Mouse (Mus musculus) cerebellum, postnatal 36 days (tissue): ENCODE results near the gene Entpd7.

Experiments
- DNase-seq, 2 experiments: peaks; one replicate each; pipeline ENCODE4 v3.0.0; 2021 to 2022; ENCODE audit warnings: mixed read lengths in 2 of 2

Gene Entpd7

DNA sequence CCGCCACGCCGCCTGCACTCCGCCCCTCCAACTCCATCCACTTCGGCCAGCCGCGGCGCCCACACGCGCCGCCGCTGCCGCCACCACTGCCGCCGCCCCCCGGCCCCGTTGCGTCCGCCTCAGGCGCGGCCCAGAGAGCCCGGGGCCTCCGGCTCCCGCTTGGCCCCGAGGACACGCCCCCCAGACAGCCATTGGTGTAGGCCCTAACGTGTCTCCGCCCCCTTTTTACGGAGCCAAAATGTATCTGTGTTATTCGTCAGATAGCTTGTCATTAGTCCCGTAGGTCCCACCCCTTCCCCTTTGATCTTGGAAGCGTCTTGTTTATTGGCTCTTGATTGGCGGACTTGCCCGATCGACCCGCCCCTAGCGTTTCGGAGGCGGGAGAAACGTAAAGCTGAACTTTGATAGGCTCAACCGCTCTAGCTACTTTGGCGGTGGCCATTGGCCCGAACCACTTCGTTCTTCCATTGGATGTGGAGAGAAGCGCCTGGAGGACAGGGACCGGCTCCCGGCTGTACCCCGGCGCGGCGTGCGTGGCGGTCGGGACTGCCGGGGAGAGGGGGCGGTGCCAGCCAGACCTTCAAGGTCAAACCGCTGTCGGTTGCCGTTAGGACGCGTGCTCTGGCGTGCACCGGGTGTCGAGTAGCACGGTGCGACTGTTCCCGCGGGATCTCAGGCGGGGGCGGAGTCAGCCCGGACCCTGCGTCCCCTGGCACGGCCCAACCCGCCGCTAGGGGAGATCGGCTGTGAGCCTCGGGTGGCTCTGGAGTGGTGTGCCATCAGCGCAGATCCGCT, 14.5 kb upstream of the Entpd7 start, which contains the start of gene Slc25a28:
Slc25a28 (minus strand) TSS at position 152 of the 795 bp plus-strand sequence.
- peak; percentile 97 to 99 for DNase-seq

DNA sequence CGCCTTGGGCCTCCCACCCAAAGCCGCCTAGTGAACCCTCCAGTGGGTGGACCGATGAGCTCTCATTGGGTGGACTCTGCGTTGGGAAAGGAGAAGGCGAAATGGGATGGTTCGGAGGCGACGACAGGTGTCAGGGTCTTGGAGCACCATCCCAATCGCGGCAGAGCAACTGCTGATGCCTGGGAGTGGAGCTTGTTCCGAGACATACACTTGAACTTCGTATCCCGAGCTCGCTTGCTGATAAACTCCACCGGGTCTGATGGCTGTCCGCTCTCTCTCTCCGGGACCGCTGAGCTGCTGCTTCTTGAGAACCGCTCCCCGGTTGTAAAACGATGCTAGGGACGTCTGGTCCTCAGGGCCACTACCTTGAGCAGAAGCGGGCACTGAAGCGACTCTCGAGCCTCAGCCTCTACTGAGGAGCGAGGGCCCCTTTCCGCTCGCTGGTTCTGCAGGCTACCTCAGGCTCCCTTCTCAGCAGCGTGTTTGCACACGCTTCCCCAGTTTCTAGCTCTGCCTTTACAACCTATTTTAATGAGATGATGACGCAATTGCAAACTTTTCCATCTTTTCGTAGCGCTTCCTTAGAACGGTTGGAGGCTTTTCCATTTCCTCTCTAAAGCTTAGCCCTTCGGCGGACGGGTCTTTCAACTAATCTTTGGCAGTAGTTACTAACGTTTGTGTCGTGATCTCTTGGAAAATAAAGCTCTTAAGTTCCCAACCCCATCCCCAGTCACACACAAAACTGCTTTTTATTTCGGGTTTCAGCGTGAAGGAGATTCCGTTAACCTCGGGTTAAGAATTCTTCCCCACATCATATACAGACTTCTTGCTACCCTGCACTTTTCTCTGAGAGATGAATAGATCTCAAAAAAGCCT, 13.7 kb upstream of the Entpd7 start:
- no peak for DNase-seq

DNA sequence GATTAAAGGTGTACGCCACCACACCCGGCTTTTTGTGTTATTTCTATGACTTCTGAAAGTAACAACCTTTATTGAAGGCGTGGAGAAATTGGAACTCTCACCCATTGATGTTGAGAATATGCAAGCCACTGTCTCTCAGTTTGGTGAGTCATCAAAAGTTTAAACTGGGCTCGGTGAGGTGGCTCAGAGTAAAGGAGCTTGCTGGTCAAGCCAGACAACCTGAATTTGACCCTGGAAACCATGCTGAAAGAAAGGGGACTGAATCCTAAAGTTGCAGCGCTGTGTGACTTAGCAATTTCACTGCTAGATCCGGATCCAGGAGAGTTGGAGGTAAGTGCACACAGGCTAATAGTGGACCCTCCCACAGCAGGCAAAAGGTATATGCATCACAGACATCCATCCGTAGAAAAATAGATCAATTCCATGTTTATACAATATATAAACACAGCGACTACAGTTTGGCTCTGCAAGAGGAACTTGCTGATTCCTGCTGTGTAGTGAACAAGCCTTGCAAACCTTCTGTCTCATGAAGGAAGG, 10.9 kb upstream of the Entpd7 start:
- DNase-seq, result no peak

DNA sequence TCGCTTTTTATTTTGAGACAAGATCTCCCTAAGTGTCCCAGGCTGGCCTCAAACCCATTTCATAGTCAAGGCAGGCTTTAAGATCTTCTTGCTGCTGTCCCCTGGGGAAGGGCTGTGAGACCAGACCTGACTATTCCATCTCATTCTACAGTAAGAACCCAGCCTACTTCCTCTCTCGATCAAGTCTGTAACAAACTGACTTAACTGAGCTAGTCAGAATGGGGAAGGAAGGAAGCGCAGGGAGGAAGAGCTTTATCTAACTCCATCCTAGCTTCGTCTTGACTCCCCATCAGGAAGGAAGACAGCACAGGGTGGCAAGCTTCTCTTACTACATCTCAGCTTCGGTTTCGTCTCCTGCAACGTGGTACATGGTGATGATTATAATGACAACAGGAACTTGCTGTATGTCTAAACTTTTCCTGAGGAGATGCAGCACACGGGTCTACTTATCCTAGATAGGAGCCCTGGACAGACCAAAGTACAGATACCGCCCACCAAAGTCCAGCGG, 9.9 kb upstream of the Entpd7 start:
- no peak for DNase-seq

DNA sequence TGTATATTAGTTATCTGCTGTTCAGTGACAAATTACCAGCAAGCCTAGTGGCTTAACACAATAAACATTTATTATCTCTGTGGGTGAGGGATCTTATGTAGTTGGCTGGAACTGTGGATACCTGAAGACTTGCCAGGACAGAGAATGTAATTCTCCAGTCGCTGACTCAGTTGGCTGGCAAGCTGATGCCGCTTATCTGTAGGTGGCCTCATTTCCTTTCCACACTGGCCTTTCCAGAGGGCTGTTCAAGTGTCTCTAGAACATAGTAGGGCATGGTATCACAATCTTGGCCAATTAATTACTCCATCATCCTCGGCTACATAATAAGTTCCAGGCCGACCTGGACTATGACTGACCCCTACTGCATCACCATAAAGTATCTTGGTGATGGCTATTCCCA, 7.9 kb upstream of the Entpd7 start:
- no peak for DNase-seq

DNA sequence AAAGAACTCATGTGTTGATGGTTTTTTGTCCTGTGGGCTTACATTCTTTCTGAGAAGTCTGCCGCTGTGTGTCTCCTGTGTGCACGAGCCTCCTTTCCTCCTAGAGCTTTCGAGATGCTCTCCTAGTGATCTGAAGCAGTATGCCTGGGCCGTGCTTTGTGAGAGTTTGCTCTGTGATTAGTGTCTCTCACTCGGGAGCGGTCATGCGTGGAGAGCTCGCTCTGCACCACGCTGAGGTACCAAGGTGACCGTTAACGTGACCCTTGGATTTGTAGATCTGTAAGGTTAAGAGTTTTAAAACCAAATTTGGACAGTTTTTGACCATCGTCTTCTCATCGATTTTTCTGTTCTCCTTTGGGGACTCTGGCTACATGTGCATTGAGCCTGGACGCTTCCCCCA, 3.3 kb downstream of the Entpd7 start:
- no peak for DNase-seq

DNA sequence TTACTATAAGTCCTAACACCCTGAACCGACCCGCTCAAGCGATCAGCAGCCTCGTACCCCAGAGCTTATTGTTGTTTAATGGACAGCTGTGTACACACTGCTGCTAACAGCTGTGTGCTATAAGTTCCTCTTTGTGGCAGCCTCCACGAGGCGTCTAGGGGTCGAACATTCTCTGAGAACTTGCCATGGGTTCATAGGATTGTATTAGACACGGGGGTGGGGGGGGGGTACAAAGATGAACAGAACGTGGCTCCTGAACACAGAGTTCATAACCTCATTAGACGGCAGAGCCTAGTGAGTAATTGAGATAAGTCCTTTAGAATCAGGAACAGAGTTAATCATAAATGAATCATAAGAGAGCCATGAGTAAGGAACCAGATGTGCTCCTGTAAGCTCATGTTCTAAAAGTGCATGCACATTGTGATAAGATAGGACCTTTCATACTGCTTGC, 6.1 kb downstream of the Entpd7 start:
- no peak for DNase-seq

DNA sequence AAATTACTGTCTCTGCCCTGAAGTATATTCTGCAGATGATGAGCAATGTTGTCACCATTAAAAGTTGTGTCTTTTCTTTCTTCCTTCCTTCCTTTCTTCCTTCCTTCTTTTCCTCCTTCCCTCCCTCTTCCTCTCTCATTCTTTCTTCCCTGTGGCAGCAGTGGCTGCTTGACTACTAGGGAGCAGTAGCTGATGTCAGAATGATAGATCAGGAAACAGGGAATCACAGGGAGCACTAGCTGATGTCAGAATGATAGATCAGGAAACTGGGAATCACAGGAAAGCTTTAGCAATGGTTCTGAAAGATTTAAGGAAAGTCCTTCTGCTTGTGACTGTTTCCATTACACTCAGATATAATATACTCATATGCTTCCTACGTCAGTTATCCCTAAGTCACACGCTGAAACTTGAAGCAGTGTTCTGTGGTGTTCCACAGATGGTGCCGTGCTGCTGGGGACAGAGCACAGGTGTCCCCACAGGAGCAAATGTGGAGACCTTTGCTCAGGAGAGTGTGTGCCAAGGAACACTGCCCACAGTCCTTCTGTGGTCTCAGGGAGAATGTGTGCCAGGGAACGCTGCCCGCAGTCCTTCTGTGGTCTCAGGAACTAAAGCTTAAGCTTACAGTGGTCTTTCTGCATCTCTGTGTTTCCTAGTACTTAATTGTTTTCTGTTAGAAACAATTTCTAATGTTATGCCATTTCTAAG, 8.3 kb downstream of the Entpd7 start:
- peak in 1 of 2 experiments; percentile 25 for DNase-seq

DNA sequence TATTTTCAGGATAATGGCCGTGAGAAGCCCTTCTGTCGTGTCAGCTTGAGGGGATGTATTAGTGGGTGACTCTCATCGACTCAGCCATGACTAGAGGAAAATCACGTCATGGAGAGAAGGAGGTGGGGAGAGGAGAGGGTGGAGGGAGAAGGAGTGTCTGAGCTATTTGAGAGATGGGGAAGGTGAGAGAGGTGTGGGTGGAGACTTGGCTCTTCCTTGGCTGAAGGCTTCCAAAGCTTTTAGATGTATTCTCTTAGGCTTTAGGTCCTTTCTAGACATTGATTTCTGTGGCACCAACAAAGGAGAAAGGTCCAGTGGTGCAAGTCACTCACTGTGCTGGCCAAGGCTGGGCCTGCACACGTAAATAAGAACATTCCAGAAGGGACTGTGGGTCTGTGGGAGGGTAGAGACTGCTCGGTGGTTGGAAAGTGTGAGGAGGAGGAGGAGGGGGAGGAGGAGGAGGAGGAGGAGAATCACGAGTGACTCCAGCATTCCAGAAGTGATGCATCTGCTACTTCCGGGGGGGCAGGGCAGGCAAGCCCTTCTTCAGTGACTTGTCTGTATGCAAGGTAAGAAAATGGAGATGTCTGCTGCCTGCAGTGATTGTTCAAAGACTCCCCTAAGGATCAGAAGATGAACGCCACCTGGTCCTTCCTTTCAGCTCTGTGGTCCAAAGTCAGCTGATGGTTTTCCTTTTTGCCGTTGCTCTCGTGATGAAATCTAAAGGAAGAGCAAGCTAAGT, 9.7 kb downstream of the Entpd7 start:
- DNase-seq, result no peak

DNA sequence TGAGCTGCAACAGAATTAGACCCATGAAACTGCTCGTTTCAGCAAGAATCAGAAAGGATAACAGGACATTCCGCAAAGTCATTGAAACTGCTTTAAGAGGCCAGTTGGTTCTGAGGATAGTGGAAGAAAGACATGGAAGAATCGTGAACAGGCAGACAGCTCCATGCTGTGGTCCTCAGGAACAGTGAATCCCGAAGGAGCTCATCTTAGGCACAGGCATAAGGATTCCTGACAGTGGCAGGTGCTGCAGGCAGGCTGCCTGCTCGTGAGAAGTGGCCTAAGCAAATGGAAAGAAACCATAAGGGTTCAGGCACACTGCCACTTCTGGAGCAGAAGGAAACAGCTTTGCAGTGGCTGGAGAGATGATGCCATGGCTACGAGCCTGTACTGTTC, 10.3 kb downstream of the Entpd7 start:
- no peak for DNase-seq

DNA sequence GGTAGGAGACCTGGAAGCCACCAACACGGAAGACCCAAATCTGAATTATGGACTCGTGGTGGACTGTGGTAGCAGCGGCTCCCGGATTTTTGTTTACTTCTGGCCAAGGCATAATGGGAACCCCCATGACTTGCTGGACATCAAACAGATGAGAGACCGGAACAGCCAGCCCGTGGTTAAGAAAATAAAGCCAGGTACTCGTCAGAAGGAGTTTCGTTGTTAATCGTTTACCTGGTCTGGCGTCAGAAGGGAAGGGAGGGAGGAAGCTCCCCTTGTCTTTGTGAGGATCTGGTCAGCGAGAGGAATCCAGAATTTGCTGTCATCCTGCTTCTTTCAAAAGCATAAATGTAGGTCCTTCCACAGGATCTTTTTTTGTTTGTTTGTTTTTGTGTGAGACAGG, 14.7 kb downstream of the Entpd7 start:
- DNase-seq, result no peak

DNA sequence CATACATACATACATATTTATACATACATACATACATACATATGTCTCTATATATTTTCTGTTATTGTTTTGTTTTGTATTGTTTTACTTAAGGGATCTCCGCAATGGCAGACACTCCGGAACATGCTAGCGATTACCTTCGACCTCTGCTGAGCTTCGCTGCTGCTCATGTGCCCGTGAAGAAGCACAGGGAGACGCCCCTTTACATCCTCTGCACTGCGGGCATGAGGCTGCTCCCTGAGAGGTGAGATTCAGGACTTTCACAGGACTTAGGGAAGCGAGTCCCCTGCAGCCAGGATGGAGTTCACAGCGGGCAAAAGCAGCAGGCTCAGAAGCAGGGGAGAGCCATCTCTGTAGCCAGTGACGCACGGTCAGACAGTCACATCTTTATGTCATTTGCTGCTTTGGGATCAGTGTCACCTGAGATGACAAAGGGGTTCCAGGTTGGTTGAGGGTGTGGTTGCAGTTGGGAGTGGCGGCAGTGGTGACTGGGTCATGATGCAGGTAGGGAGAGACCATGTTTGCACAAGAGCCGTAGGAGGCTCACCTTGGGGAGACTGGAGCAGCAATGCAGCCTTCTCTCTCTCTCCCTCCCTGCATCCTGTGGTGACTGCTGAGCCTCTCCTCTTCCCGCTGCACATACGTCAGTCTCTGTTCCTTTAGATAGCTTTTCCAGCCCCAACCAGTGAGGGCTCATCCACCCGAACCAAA, 15.5 kb downstream of the Entpd7 start:
- no peak for DNase-seq

DNA sequence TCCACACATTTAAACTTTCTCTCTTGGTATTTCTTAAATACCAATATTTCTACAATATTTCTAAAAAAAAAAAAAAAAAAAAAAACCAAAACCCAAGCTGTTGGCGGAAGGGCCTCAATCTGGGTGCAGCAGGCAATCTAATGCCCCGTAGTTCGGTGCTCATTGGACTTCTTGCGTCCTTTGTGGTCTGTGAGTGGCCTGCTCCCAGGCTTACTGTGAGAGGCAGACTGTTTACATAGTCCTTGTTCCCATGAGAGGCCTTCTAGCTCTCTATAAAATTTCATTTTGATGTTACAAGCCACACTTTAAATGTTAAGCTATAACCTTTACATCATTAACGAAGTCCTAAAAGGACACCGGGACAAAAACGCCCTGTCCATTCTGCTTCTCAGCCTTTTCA, 18.7 kb downstream of the Entpd7 start:
- DNase-seq, result no peak

DNA sequence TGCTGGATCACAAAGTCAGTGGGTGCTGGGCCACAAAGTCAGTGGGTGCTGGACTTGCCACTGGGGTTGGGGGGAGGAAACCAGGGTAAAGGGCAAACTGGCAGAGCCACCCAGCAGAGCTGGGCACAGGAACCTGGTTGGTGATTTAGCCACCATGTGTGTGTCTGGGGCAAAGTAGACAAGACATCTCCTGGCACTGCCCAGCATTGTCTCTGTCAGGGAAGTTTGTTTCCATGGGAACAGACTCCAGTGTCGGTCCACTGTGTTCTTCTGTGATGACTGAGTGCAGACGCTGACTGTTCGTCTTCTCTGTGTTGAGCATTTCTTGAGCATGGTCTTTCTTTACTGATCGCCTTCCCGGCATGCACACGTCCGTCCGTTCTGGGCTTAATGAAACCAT, 19.8 kb downstream of the Entpd7 start:
- DNase-seq, result no peak

DNA sequence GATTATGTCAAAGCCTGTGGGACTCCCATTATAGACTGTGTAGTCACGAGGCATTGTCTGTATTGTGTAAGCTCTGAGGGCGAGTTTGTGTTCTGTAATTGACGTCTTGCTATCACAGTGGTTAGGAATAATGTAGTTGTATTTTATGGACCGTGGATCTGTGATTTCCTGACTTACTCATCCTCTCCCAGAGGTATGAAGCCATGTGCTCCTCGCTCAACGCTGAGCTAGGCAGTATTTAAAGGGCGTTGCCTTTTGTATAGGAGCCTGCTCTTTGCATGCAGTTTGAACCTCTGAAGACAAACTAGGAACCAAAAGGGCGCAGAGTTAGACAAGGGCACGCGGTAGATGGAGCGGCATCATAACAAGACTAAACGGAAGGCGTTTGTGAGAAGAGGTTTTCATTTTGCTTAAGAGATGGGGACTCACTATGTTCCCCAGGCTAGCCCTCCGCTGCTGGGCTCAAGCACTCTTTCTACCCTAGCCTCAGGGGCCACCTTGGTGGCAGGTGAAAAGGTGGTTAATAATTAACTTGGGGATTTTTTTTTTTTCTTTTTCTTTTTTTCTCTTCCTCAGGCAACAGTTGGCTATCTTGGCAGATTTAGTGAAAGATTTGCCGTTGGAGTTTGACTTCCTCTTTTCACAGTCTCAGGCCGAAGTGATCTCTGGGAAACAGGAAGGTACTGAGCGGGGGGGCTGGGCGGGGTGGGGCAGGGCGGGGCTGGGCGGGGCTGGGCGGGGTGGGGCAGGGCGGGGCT, 21.9 kb downstream of the Entpd7 start:
- no peak for DNase-seq

DNA sequence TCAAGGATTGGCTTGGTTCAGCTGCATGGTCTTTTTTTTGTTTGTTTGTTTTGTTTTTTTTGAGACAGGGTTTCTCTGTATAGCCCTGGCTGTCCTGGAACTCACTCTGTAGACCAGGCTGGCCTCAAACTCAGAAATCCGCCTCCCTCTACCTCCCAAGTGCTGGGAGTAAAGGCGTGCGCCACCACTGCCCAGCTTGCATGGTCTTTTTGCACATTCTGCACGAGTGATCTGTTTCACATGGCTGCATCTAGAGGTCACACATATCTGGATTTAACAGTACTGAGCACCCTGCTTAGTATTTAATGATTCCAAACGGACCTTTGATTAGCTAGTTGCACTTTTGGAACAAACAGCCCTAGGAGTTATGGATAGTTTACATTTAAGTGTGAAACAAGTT, 22.5 kb downstream of the Entpd7 start:
- no peak for DNase-seq

DNA sequence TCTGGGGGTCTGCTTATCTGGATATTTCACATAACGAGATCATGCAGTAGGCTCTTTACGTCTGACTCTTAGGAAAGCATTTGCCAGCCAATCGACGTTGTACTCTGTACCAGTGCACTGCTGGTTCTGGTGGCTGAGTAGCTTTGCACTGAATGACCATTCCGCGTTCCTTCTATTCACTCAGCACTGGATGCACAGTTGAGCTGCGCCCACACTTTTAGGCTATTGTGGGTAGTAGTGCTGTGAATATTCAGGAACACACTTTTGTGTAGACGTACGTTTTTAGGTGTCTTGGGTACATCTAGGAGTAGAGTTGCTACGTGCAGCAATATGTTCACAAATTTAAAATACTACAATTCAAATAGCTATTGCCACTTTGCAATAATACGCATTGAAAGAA, 30.6 kb downstream of the Entpd7 start:
- no peak for DNase-seq

DNA sequence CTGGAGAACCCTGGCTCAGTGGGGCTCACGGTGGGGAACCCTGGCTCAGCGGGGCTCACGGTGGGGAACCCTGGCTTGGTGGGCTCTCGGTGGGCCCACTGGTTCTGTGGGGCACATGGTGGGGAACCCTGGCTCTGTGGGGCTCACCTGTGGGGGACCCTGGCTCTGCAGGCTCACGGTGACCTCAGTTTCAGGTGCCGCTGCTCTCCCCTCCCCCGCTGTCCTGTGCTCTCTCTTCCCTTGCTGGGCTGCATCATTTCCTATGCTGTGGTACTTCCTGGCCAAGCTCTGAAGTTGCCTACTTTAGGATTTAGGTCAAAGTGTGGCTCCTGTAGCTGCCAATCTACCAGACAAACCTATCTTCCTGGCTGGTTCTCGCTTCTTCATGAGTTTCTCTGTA, 33.4 kb downstream of the Entpd7 start:
- no peak for DNase-seq

DNA sequence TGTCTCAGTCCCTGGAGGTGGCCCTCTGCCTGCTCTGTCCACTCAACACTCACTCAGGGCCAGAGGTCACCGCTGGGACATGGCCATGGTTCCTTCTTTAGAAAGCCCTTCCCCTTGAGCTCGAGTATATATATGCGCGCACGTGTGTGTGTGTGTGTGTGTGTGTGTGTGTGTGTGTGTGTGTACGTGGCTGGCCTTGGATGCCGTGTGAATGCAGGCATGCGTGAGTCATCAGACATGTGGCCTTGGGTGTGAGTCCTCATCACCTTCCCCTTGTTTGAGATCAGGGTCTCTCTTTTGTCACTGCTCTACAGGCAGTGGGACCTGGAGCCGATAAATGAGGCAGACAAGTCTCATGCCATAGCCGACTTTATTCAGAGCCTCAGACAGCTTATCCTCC, 34.0 kb downstream of the Entpd7 start:
- no peak for DNase-seq

DNA sequence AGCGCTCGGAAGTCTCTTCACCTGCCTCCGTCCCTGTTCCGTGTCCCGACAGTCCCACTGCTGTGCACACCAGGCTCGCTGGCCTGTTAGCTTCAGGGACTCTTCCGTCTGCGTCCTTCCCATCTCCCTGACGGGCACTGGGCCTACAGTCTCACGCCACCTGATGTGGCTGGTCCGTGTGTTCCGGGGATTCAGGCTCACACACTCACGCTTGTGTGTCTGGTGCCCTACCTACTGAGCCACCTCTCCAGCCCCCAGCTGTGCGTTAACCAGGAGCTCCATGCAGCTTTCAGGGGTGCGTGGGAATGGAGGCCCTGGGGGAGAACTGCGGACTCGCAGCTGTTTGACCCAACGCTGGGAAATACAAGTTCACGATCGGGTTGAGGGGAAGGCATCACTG, 34.7 kb downstream of the Entpd7 start:
- DNase-seq, result no peak

DNA sequence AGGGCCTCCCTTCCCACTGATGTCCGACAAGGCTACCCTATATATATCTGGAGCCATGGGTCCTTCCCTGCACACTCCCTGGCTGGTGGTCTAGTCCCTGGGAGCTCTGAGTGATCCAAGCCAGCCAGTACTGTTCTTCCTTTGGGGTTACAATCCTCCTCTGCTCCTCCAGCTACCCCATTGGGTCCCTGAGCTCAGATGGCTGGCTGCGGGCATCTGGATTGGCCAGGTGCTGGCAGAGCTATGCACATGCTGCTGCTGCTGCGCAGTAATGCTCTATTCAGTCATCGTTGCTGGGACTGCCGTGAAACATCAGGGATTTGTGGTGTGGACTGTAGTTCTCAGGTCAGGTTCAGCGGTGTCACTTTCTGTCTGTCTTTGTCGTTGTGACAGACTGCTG, 35.3 kb downstream of the Entpd7 start:
- DNase-seq, result no peak
